Mouse (Mus musculus) olfactory bulb, adult 2 months (tissue): ENCODE results near the gene Lrch2. TPM values are rescaled to one million over a fixed set of nuclear protein-coding genes. Genes with fewer than 3 reads are reported as not detected.
"Not testable (repeated sequence)": the region's sequence is repeated elsewhere in the genome, so short reads cannot be mapped to it uniquely, and the experiment has no call there.

Experiments
- H3K27ac ChIP-seq: fragments of 200-500 bp; 2 replicates; pipeline ENCODE4 v1.5.1; 2012; ENCODE audit warnings: low read depth, low read length; ENCODE audit not compliant: insufficient read depth
- H3K4me1 ChIP-seq: fragments of 200-500 bp; 2 replicates; pipeline ENCODE4 v1.6.1; 2012; ENCODE audit warnings: low read length; ENCODE audit not compliant: control insufficient read depth, insufficient read depth
- H3K4me3 ChIP-seq: fragments of 200-500 bp; 2 replicates; pipeline ENCODE4 v1.5.1; 2012; ENCODE audit warnings: mild to moderate bottlenecking, low read depth, low read length, moderate library complexity; ENCODE audit not compliant: insufficient read depth
- CTCF ChIP-seq: fragments of 200-500 bp; IDR thresholded peaks from 2 replicates; pipeline ENCODE4 v1.5.1; 2012; ENCODE audit warnings: low read depth, mild to moderate bottlenecking, low read length, moderate library complexity; ENCODE audit not compliant: insufficient read depth
- POLR2A ChIP-seq: fragments of 200-500 bp; IDR thresholded peaks from 2 replicates; pipeline ENCODE4 v1.6.1; 2012; ENCODE audit warnings: mild to moderate bottlenecking, low read depth, low read length, moderate library complexity; ENCODE audit not compliant: insufficient read depth
- WGBS: fragments of 180-500 bp; shearing (Covaris S2); methylation state at CpG from one replicate; pipeline ENCODE4 v1.1.7; 2018; 5-methylcytosine and 5-hydroxymethylcytosine counted together
- polyA plus RNA-seq: library from polyadenylated mRNA; stranded (reverse); fragments of >200 nt; gene quantifications from 2 replicates; pipeline ENCODE4 v1.2.4, GENCODE M21; 2012; ENCODE audit warnings: low replicate concordance; ENCODE audit not compliant: missing spikeins, insufficient read depth, insufficient read length

The Lrch2 gene
- polyA plus RNA-seq, result not detected in 2 replicates

GRCm38 (mm10) chrX:147553421-147554201 lies at the start of gene Lrch2:
Gene Lrch2, minus strand, starts transcription at chrX:147554081.
- H3K4me3 ChIP-seq, result peak within 1 kb of the TSS; percentile 92
- H3K27ac ChIP-seq, result peak within 1 kb of the TSS; percentile 64
- WGBS, result 18% methylated on average over 45 of the region's 50 CpGs
- TF ChIP-seq POLR2A (peak; percentile 40; the same call in 1 of the 2 replicates), CTCF (no peak)
- H3K4me1 ChIP-seq, result no peaks in the 10 kb centered on the region

GRCm38 (mm10) chrX:147540934-147541870 lies 12.7 kb downstream of the Lrch2 start:
- WGBS, result 75% methylated on average over 11 of the region's 11 CpGs
- TF ChIP-seq POLR2A (no peak), CTCF (no peak)
- no peak overlapping the region for H3K27ac ChIP-seq
- peaks cover 8% of the 10 kb centered on the region; the same call in 1 of the 2 replicates for H3K4me1 ChIP-seq
- no peak overlapping the region for H3K4me3 ChIP-seq

- Histone ChIP-seq H3K27ac (no peak overlapping the region), H3K4me1 (peaks cover 8% of the 10 kb centered on the region; the same call in 1 of the 2 replicates), H3K4me3 (no peak overlapping the region)
- TF ChIP-seq POLR2A (no peak), CTCF (no peak)
These were observed 15.5 kb downstream of the Lrch2 start for GRCm38 (mm10) chrX:147538377-147538776.

GRCm38 (mm10) chrX:147537117-147537516 lies 16.8 kb downstream of the Lrch2 start:
- not testable (repeated sequence) for H3K27ac ChIP-seq, H3K4me3 ChIP-seq, H3K4me1 ChIP-seq
- 74% methylated on average over 3 of the region's 3 CpGs for WGBS

- TF ChIP-seq CTCF (no peak), POLR2A (no peak)
- 73% methylated on average over 2 of the region's 2 CpGs for WGBS
- Histone ChIP-seq H3K27ac (no peak overlapping the region), H3K4me1 (no peaks in the 10 kb centered on the region; the same call in 1 of the 2 replicates), H3K4me3 (no peak overlapping the region)
These were observed 18.3 kb downstream of the Lrch2 start for GRCm38 (mm10) chrX:147535616-147536015.

GRCm38 (mm10) chrX:147531675-147532074 lies 22.2 kb downstream of the Lrch2 start:
- no peak for TF ChIP-seq POLR2A
- TF ChIP-seq CTCF, result no peak
- H3K4me1 ChIP-seq, result no peaks in the 10 kb centered on the region
- H3K27ac ChIP-seq, result no peak overlapping the region
- WGBS, result 40% methylated on average over 4 of the region's 4 CpGs
- H3K4me3 ChIP-seq, result no peak overlapping the region

GRCm38 (mm10) chrX:147527646-147528172 lies 26.2 kb downstream of the Lrch2 start:
- WGBS, result 38% methylated on average over 7 of the region's 7 CpGs

GRCm38 (mm10) chrX:147489551-147489950 lies 64.3 kb downstream of the Lrch2 start:
- Histone ChIP-seq H3K4me1 (no peaks in the 10 kb centered on the region), H3K27ac (no peak overlapping the region), H3K4me3 (no peak overlapping the region)
- TF ChIP-seq CTCF, result no peak
- no peak for TF ChIP-seq POLR2A
- WGBS, result 73% methylated on average over 2 of the region's 2 CpGs

More at GRCm38 (mm10) chrX:147527646-147528172, 26.2 kb downstream of the Lrch2 start:
- H3K4me3 ChIP-seq, result no peak overlapping the region
- H3K27ac ChIP-seq, result no peak overlapping the region
- TF ChIP-seq CTCF, result no peak
- TF ChIP-seq POLR2A, result no peak
- H3K4me1 ChIP-seq, result no peaks in the 10 kb centered on the region

GRCm38 (mm10) chrX:147453610-147454009 lies 100.3 kb downstream of the Lrch2 start, which contains the start of gene Vmn1r239-ps:
Gene Vmn1r239-ps, minus strand, starts transcription at chrX:147453710.
- not testable (repeated sequence) for H3K4me1 ChIP-seq, H3K4me3 ChIP-seq, H3K27ac ChIP-seq
- 75% methylated on average over 1 of the region's 1 CpGs for WGBS
